27 mouse cellular contexts compared by ENCODE assay signal in the genomic region with DNA sequence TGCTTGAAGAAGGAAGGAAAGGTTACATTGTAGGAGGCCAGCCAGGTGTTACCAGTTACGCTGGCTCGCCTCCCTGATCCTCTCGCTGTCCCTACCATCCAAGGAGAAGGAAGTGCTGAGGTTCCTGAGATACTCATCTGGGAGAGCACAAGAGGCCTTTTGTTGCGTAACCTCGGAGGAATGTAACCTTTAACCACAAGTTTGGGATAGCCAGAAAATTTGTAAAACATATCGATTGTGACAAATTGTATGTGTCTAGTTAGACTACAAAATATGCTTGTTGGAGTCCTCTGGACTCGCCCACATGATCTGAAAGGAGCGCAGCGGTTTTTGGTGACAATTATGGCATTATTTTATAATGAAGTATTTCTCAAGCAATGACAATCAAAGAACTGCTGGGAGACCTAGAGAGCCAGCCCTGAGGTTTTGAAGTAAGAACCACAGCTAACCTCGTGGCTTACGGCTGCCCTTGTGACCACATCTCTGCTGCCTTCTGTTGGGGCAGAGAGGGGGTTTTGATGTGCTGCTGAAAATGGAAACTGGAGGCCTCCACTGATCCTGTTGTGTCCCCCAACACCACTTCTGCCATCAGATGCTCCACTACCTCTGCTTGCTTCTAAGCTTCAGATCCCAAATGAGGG. TPM values are rescaled to one million over a fixed set of nuclear protein-coding genes. Genes with fewer than 3 reads are reported as not detected.
DNase-seq lines count a peak whose midpoint lies in the region; ATAC-seq lines count a peak whose summit lies in the region.
"Had no signal": no experiment of that assay in that cellular context is flagged by ENCODE, and none has a peak within 500 bp of the region (broad histone marks: within the 10 kb centered on the region; RNA-seq: fewer than 3 reads in every experiment).

No protein-coding gene starts in this region.

- H3K27me3 ChIP-seq in intestine, embryonic 15.5 days (replicated peaks): no peaks in the 10 kb centered on the region
- H3K27me3 ChIP-seq: heart, embryonic 15.5 days; hindbrain, embryonic 13.5 days; limb, embryonic 12.5 days; midbrain, embryonic 15.5 days had no signal

- H3K4me2 ChIP-seq in intestine, embryonic 15.5 days (replicated peaks): no peak overlapping the region
- H3K4me2 ChIP-seq: heart, embryonic 15.5 days; hindbrain, embryonic 13.5 days; limb, embryonic 12.5 days; liver, embryonic 12.5 days; midbrain, embryonic 15.5 days had no signal

- peak; percentile 75 for ATAC-seq in intestine, embryonic 15.5 days
- ATAC-seq: activated CD4-positive, CD25-positive, alpha-beta regulatory T cell, adult 4 months; forebrain, embryonic 14.5 days; liver, embryonic 12.5 days; midbrain, embryonic 15.5 days had no signal

- 65% methylated on average over 11 of the region's 11 CpGs for WGBS in intestine, embryonic 15.5 days

- H3K4me1 ChIP-seq in brown adipose tissue, adult 24 weeks (ENCODE audit: control insufficient read depth, insufficient read depth, insufficient read length, low read length): peaks cover 3% of the 10 kb centered on the region; the same call in 1 of the 2 replicates
- H3K4me1 ChIP-seq in intestine, embryonic 15.5 days (replicated peaks): no peaks in the 10 kb centered on the region
- H3K4me1 ChIP-seq: heart, embryonic 15.5 days; hindbrain, embryonic 13.5 days; limb, embryonic 12.5 days; liver, embryonic 12.5 days; midbrain, embryonic 15.5 days had no signal

- no peaks in the 10 kb centered on the region for H3K36me3 ChIP-seq in intestine, embryonic 15.5 days
- H3K36me3 ChIP-seq: G1E; heart, embryonic 15.5 days; hindbrain, embryonic 13.5 days; limb, embryonic 12.5 days; liver, embryonic 12.5 days; midbrain, embryonic 15.5 days had no signal

- H3K9ac ChIP-seq in intestine, embryonic 15.5 days: no peak overlapping the region
- H3K9ac ChIP-seq: heart, embryonic 15.5 days; hindbrain, embryonic 13.5 days; limb, embryonic 12.5 days; liver, embryonic 12.5 days; midbrain, embryonic 15.5 days had no signal

- H3K4me3 ChIP-seq in brown adipose tissue, adult 24 weeks (ENCODE audit: insufficient read depth, low read depth, low read length): no peak overlapping the region
- H3K4me3 ChIP-seq in intestine, embryonic 15.5 days (replicated peaks): no peak overlapping the region
- H3K4me3 ChIP-seq: heart, embryonic 15.5 days; hindbrain, embryonic 13.5 days; limb, embryonic 12.5 days; liver, embryonic 12.5 days; midbrain, embryonic 15.5 days had no signal

- peak overlapping the region; percentile 74 for H3K27ac ChIP-seq in brown adipose tissue, adult 24 weeks (replicated peaks; ENCODE audit: low read depth, low read length)
- H3K27ac ChIP-seq in intestine, embryonic 15.5 days: no peak overlapping the region
- H3K27ac ChIP-seq: heart, embryonic 15.5 days; hindbrain, embryonic 13.5 days; limb, embryonic 12.5 days; liver, embryonic 12.5 days; midbrain, embryonic 15.5 days had no signal

- DNase-seq in 3134 (ENCODE audit: extremely low read depth, insufficient read length, low spot score): peak; percentile 44
- peak; percentile 76 for DNase-seq in 3T3-L1 (ENCODE audit: low read depth, low spot score)
- no peak for DNase-seq in gastrocnemius, adult 18-20 months (ENCODE audit: low spot score)
- DNase-seq in cerebellum, adult 18-20 months: no peak
- DNase-seq in frontal cortex, postnatal 10 days (ENCODE audit: low spot score in 2 of 2): no peak
- DNase-seq in right cerebral cortex, adult 18-20 months: no peak
- DNase-seq: adrenal gland, postnatal 10 days; cerebellum, adult 9-10 months; gastrocnemius, postnatal 25 days; heart, postnatal 36 days; kidney, adult 9 months; kidney, postnatal 25 days; layer of hippocampus, postnatal 36 days; lung, adult 2 months; right cerebral cortex, postnatal 4 days had no signal

- no peaks in the 10 kb centered on the region for H3K9me3 ChIP-seq in intestine, embryonic 15.5 days
- H3K9me3 ChIP-seq: heart, embryonic 15.5 days; limb, embryonic 12.5 days; liver, embryonic 12.5 days; midbrain, embryonic 15.5 days had no signal

RNA-seq across cellular contexts. Expression of gene Rabep1, which starts 15.5 kb away (rescaled TPM):
- 20.5 and 22.8 TPM in 2 replicates for polyA plus RNA-seq in brown adipose tissue, adult 24 weeks (2012; ENCODE audit: insufficient read depth, insufficient read length, missing spikeins)
- 51.4 and 53.9 TPM in 2 replicates for polyA plus RNA-seq in intestine, embryonic 15.5 days (2015; fragmentation: Nextera tagmentation; extraction: Ambion mirVana)
- total RNA-seq in gastrocnemius, adult 18-20 months (2021): 10 to 100 TPM; 36.6 to 39.7 TPM

RNA-seq across cellular contexts. Expression of gene Scimp, which starts 16.7 kb away (rescaled TPM):
- polyA plus RNA-seq in brown adipose tissue, adult 24 weeks (2012; ENCODE audit: insufficient read depth, insufficient read length, missing spikeins): not detected in 2 replicates
- 0.70 and 0.88 TPM in 2 replicates for polyA plus RNA-seq in intestine, embryonic 15.5 days (2015; fragmentation: Nextera tagmentation; extraction: Ambion mirVana)
- total RNA-seq in gastrocnemius, adult 18-20 months (2021): not detected
- total RNA-seq: G1E; gastrocnemius, postnatal 25 days; layer of hippocampus, postnatal 36 days; left cerebral cortex, postnatal 14 days had no signal
- polyA plus RNA-seq: forebrain, embryonic 14.5 days; G1E; limb, embryonic 12.5 days; midbrain, embryonic 15.5 days; neural tube, embryonic 14.5 days had no signal

Comparison
In these comparisons a context has a peak if more than half of its experiments do, and no peak if none do; other contexts are left out.
1. DNase-seq: peak in 3134 (single experiment) and 3T3-L1 (single experiment); none in gastrocnemius, adult 18-20 months (single experiment), cerebellum, adult 18-20 months (0 of 2), frontal cortex, postnatal 10 days (0 of 2) and right cerebral cortex, adult 18-20 months (single experiment).